Mouse (Mus musculus) MEL (cell line): ENCODE measurements around the gene Pla1a. TPM values are rescaled to one million over a fixed set of nuclear protein-coding genes. Genes with fewer than 3 reads are reported as not detected.

Source experiments
- DNase-seq: peaks from one replicate; pipeline ENCODE4 v3.0.0; 2011; ENCODE audit warnings: low read depth, low spot score
- H3K27ac ChIP-seq: 2 replicates; pipeline ENCODE4 v1.5.1; 2012; ENCODE audit warnings: low read depth, mild to moderate bottlenecking, control low read depth, low read length, moderate library complexity; ENCODE audit not compliant: control insufficient read depth
- H3K27me3 ChIP-seq, 2 experiments: fragments of 150-350 bp in 1 of 2; sonication (generic) in 1 of 2; 2 replicates each; pipeline ENCODE4 v1.6.1; 2012; ENCODE audit warnings: low read length in 2 of 2, mild to moderate bottlenecking in 2 of 2, improper control_type of control experiment in 1 of 2, moderate library complexity in 1 of 2; ENCODE audit not compliant: insufficient read depth in 2 of 2, control insufficient read depth in 1 of 2
- H3K36me3 ChIP-seq, 2 experiments: 2 replicates each; pipeline ENCODE4 v1.6.1; 2012 to 2014; ENCODE audit warnings: low read length in 2 of 2, improper control_type of control experiment in 1 of 2, inconsistent platforms in 1 of 2, mild to moderate bottlenecking in 1 of 2; ENCODE audit not compliant: insufficient read depth in 2 of 2, control insufficient read depth in 1 of 2
- H3K4me1 ChIP-seq, 2 experiments: fragments of 150-350 bp in 1 of 2; sonication (generic) in 1 of 2; 2 replicates each; pipeline ENCODE4 v1.6.1; 2012; ENCODE audit warnings: low read length in 2 of 2, improper control_type of control experiment in 1 of 2, mild to moderate bottlenecking in 1 of 2; ENCODE audit not compliant: insufficient read depth in 2 of 2, control insufficient read depth in 1 of 2
- H3K4me3 ChIP-seq, 2 experiments: fragments of 150-350 bp in 1 of 2; sonication (generic) in 1 of 2; 2 replicates each; pipeline ENCODE4 v1.5.1; 2012; ENCODE audit warnings: low read depth in 2 of 2, low read length in 2 of 2, mild to moderate bottlenecking in 2 of 2, moderate library complexity in 2 of 2, control low read depth in 1 of 2, improper control_type of control experiment in 1 of 2; ENCODE audit not compliant: control insufficient read depth in 1 of 2, insufficient read depth in 1 of 2
- H3K79me2 ChIP-seq: 2 replicates; pipeline ENCODE4 v1.6.1; 2012; ENCODE audit warnings: mild to moderate bottlenecking, low read length, moderate library complexity; ENCODE audit not compliant: control insufficient read depth, poor library complexity, insufficient read depth
- H3K9ac ChIP-seq: 2 replicates; pipeline ENCODE4 v1.6.1; 2012; ENCODE audit warnings: low read depth, mild to moderate bottlenecking, control low read depth, low read length, moderate library complexity; ENCODE audit not compliant: control insufficient read depth, poor library complexity, severe bottlenecking
- H3K9me3 ChIP-seq: fragments of 150-350 bp; sonication (generic); replicated peaks from 2 replicates; pipeline ENCODE4 v1.6.1; 2012; ENCODE audit warnings: mild to moderate bottlenecking, low read length, improper control_type of control experiment, moderate library complexity; ENCODE audit not compliant: insufficient read depth
- BHLHE40 ChIP-seq: IDR thresholded peaks from 2 replicates; pipeline ENCODE4 v1.6.1; 2012; ENCODE audit warnings: low read depth, mild to moderate bottlenecking, inconsistent platforms, low read length, improper control_type of control experiment, borderline replicate concordance
- CHD2 ChIP-seq: IDR thresholded peaks from 2 replicates; pipeline ENCODE4 v1.6.1; 2011; ENCODE audit warnings: low read length, improper control_type of control experiment
- E2F4 ChIP-seq: IDR thresholded peaks from 2 replicates; pipeline ENCODE4 v1.6.1; 2011; ENCODE audit warnings: low read depth, low read length, improper control_type of control experiment, borderline replicate concordance
- ELF1 ChIP-seq: IDR thresholded peaks from 2 replicates; pipeline ENCODE4 v1.6.1; 2014; ENCODE audit warnings: low read depth, mild to moderate bottlenecking, inconsistent platforms, low read length, improper control_type of control experiment, moderate library complexity
- EP300 ChIP-seq, 2 experiments: IDR thresholded peaks; 2 replicates each; pipeline ENCODE4 v1.6.1; 2011; ENCODE audit warnings: improper control_type of control experiment in 2 of 2, low read length in 2 of 2, low read depth in 1 of 2, mild to moderate bottlenecking in 1 of 2
- ETS1 ChIP-seq: IDR thresholded peaks from 2 replicates; pipeline ENCODE4 v1.6.1; 2012; ENCODE audit warnings: low read depth, mild to moderate bottlenecking, inconsistent platforms, low read length, improper control_type of control experiment, moderate library complexity
- HCFC1 ChIP-seq: IDR thresholded peaks from 2 replicates; pipeline ENCODE4 v1.6.1; 2012; ENCODE audit warnings: low read depth, mild to moderate bottlenecking, inconsistent platforms, low read length, improper control_type of control experiment, moderate library complexity
- JUND ChIP-seq: IDR thresholded peaks from 2 replicates; pipeline ENCODE4 v1.6.1; 2011; ENCODE audit warnings: low read depth, mild to moderate bottlenecking, improper control_type of control experiment, low read length
- KAT2A ChIP-seq: conservative IDR thresholded peaks from 2 replicates; pipeline ENCODE4 v1.6.1; 2012; ENCODE audit warnings: low read depth, low read length, improper control_type of control experiment, inconsistent platforms
- MAZ ChIP-seq: IDR thresholded peaks from 2 replicates; pipeline ENCODE4 v1.6.1; 2012; ENCODE audit warnings: low read depth, mild to moderate bottlenecking, inconsistent platforms, low read length, improper control_type of control experiment
- MEF2A ChIP-seq: IDR thresholded peaks from 2 replicates; pipeline ENCODE4 v1.6.1; 2014; ENCODE audit warnings: low read depth, mild to moderate bottlenecking, inconsistent platforms, low read length, improper control_type of control experiment; ENCODE audit not compliant: poor library complexity, insufficient replicate concordance, severe bottlenecking; ENCODE audit errors: extremely low read depth
- MXI1 ChIP-seq: IDR thresholded peaks from 2 replicates; pipeline ENCODE4 v1.6.1; 2011; ENCODE audit warnings: mild to moderate bottlenecking, low read depth, low read length, improper control_type of control experiment
- MYB ChIP-seq: IDR thresholded peaks from 2 replicates; pipeline ENCODE4 v1.6.1; 2011; ENCODE audit warnings: mild to moderate bottlenecking, low read depth, low read length, improper control_type of control experiment
- POLR2A ChIP-seq, 2 experiments: IDR thresholded peaks; 2 replicates each; pipeline ENCODE4 v1.6.1; 2011 to 2012; ENCODE audit warnings: low read length in 2 of 2, mild to moderate bottlenecking in 2 of 2, control low read depth in 1 of 2, improper control_type of control experiment in 1 of 2, low read depth in 1 of 2, moderate library complexity in 1 of 2; ENCODE audit not compliant: control insufficient read depth in 1 of 2, insufficient read depth in 1 of 2, poor library complexity in 1 of 2
- RAD21 ChIP-seq: IDR thresholded peaks from 2 replicates; pipeline ENCODE4 v1.6.1; 2011; ENCODE audit warnings: mild to moderate bottlenecking, low read depth, low read length, improper control_type of control experiment
- RCOR1 ChIP-seq: IDR thresholded peaks from 2 replicates; pipeline ENCODE4 v1.6.1; 2012; ENCODE audit warnings: low read depth, mild to moderate bottlenecking, inconsistent platforms, low read length, improper control_type of control experiment
- SIN3A ChIP-seq: IDR thresholded peaks from 2 replicates; pipeline ENCODE4 v1.6.1; 2012; ENCODE audit warnings: low read length, improper control_type of control experiment, inconsistent platforms
- SMC3 ChIP-seq: IDR thresholded peaks from 2 replicates; pipeline ENCODE4 v1.6.1; 2011; ENCODE audit warnings: low read depth, low read length, improper control_type of control experiment
- TAL1 ChIP-seq: IDR thresholded peaks from 2 replicates; pipeline ENCODE4 v1.6.1; 2012; ENCODE audit warnings: mild to moderate bottlenecking, inconsistent platforms, low read length, moderate library complexity, mixed read lengths
- TCF12 ChIP-seq: IDR thresholded peaks from 2 replicates; pipeline ENCODE4 v1.6.1; 2014; ENCODE audit warnings: low read depth, mild to moderate bottlenecking, inconsistent platforms, low read length, improper control_type of control experiment, moderate library complexity
- ZC3H11A ChIP-seq: IDR thresholded peaks from 2 replicates; pipeline ENCODE4 v1.6.1; 2012; ENCODE audit warnings: low read depth, mild to moderate bottlenecking, inconsistent platforms, low read length, improper control_type of control experiment
- ZMIZ1 ChIP-seq: IDR thresholded peaks from 2 replicates; pipeline ENCODE4 v1.6.1; 2012; ENCODE audit warnings: low read depth, mild to moderate bottlenecking, inconsistent platforms, low read length, improper control_type of control experiment, moderate library complexity
- ZNF384 ChIP-seq: IDR thresholded peaks from 2 replicates; pipeline ENCODE4 v1.6.1; 2012; ENCODE audit warnings: low read depth, mild to moderate bottlenecking, inconsistent platforms, low read length, improper control_type of control experiment
- polyA plus RNA-seq, 2 experiments: library from polyadenylated mRNA; stranded (reverse) in 1 of 2; unstranded in 1 of 2; fragments of >175 nt in 1 of 2; fragments of >200 nt in 1 of 2; gene quantifications; 2 replicates each; pipeline versions ENCODE4 v1.2.1 to v1.2.4; 2012; ENCODE audit warnings: low replicate concordance in 2 of 2, low read depth in 1 of 2; ENCODE audit not compliant: insufficient read length in 2 of 2, insufficient read depth in 1 of 2, missing spikeins in 1 of 2
- total RNA-seq: library from RNA; depleted of rRNA; stranded (reverse); fragments of 300-350 nt; gene quantifications from 2 replicates; pipeline ENCODE4 v1.2.3, GENCODE M21; 2012

The Pla1a gene
- total and polyA plus RNA-seq, 3 experiments: 0.04 TPM; not detected in 2

- peaks cover 7 to 23% of the 10 kb centered on the region in 2 experiments for H3K4me1 ChIP-seq
- TF ChIP-seq SMC3 (no peak), TCF12 (no peak), ETS1 (no peak), HCFC1 (no peak), JUND (no peak), MEF2A (no peak)
- no peaks in the 10 kb centered on the region for H3K9me3 ChIP-seq
- no peak overlapping the region for H3K9ac ChIP-seq
- H3K79me2 ChIP-seq: no peaks in the 10 kb centered on the region
- H3K27ac ChIP-seq: no peak overlapping the region
- peaks cover 0 to 20% of the 10 kb centered on the region in 2 experiments; a peak in 2 of 4 replicates for H3K36me3 ChIP-seq
- no peak for DNase-seq
- no peak overlapping the region for H3K4me3 ChIP-seq
- no peaks in the 10 kb centered on the region for H3K27me3 ChIP-seq
Observed at GRCm38 (mm10) chr16:38398266-38398665, 34.7 kb downstream of the Pla1a start.

- H3K9ac ChIP-seq: peak overlapping the region; percentile 59
- no peaks in the 10 kb centered on the region for H3K79me2 ChIP-seq
- TF ChIP-seq MAZ (no peak), EP300 (IDR thresholded peaks at IDR 0.05; ENCODE audit: low read depth in 1 of 2, low read length in 2 of 2) (peak; percentile 41 to 46; a peak in 3 of 4 replicates), ETS1 (peak; percentile 88), MXI1 (peak; percentile 31; the same call in 1 of the 2 replicates), SIN3A (peak; percentile 32; the same call in 1 of the 2 replicates), JUND (peak; percentile 74; the same call in 1 of the 2 replicates)
- TF ChIP-seq, all 39 proteins: peak for 5
- peak overlapping the region; percentile 8 to 55; a peak in 3 of 4 replicates for H3K4me3 ChIP-seq
- H3K9me3 ChIP-seq: no peaks in the 10 kb centered on the region
- no peaks in the 10 kb centered on the region for H3K27me3 ChIP-seq
- peaks cover 0 to 20% of the 10 kb centered on the region in 2 experiments; a peak in 2 of 4 replicates for H3K36me3 ChIP-seq
- peak; percentile 90 for DNase-seq
- H3K27ac ChIP-seq: peak overlapping the region; percentile 60
- peaks cover 7 to 23% of the 10 kb centered on the region in 2 experiments for H3K4me1 ChIP-seq
Observed at GRCm38 (mm10) chr16:38396155-38396554, 36.8 kb downstream of the Pla1a start.

GRCm38 (mm10) chr16:38395060-38395730, 37.8 kb downstream of the Pla1a start:
- H3K9me3 ChIP-seq: no peaks in the 10 kb centered on the region
- peaks cover 7 to 23% of the 10 kb centered on the region in 2 experiments for H3K4me1 ChIP-seq
- no peak for TF ChIP-seq ZC3H11A
- no peak for TF ChIP-seq MYB
- no peak for TF ChIP-seq TCF12
- no peak for TF ChIP-seq JUND
- no peak for TF ChIP-seq POLR2A (IDR thresholded peaks at IDR 0.05; ENCODE audit: control insufficient read depth in 1 of 2, insufficient read depth in 1 of 2, low read depth in 1 of 2, low read length in 2 of 2, poor library complexity in 1 of 2)
- TF ChIP-seq CHD2: no peak
- TF ChIP-seq ZNF384: no peak
- no peak for TF ChIP-seq RCOR1
- TF ChIP-seq BHLHE40: no peak
- TF ChIP-seq RAD21: no peak
- TF ChIP-seq ZMIZ1: no peak
- TF ChIP-seq TAL1: no peak
- TF ChIP-seq MEF2A: no peak
- no peak for TF ChIP-seq E2F4
- no peak for TF ChIP-seq ELF1
- no peak for TF ChIP-seq HCFC1
- no peak for TF ChIP-seq KAT2A
- H3K27me3 ChIP-seq: no peaks in the 10 kb centered on the region
- no peaks in the 10 kb centered on the region for H3K79me2 ChIP-seq
- DNase-seq: peak; percentile 27
- no peak overlapping the region for H3K4me3 ChIP-seq
- H3K9ac ChIP-seq: peak overlapping the region; percentile 43
- H3K27ac ChIP-seq: peak overlapping the region; percentile 33
- peaks cover 0 to 20% of the 10 kb centered on the region in 2 experiments; a peak in 2 of 4 replicates for H3K36me3 ChIP-seq
